Mouse (Mus musculus): Measurements from ENCODE around the gene 9030624G23Rik.
A peak's percentile ranks its signal among the peaks of the same experiment; 100 is the strongest.
"Not testable (repeated sequence)": the region's sequence is repeated elsewhere in the genome, so short reads cannot be mapped to it uniquely, and the experiment has no call there.

Gene 9030624G23Rik

GRCm38 (mm10) chr12:24097108-24097520, at the start of gene 9030624G23Rik:
Gene 9030624G23Rik (minus strand): TSS chr12:24097246.
- DNase-seq (ENCODE audit: low spot score) = peak; percentile 38

- DNase-seq (ENCODE audit: low spot score) = not testable (repeated sequence)
Observed at GRCm38 (mm10) chr12:24083096-24083495, 13.9 kb downstream of the 9030624G23Rik start.

Data from embryo, embryonic 10.5 days (tissue).